Mouse (Mus musculus): ENCODE measurements around the gene Grtp1. TPM values are rescaled to one million over a fixed set of nuclear protein-coding genes. Genes with fewer than 3 reads are reported as not detected.

Gene Grtp1
- polyA plus RNA-seq, 1 experiment from 2014 or later = 6.8 TPM

DNA sequence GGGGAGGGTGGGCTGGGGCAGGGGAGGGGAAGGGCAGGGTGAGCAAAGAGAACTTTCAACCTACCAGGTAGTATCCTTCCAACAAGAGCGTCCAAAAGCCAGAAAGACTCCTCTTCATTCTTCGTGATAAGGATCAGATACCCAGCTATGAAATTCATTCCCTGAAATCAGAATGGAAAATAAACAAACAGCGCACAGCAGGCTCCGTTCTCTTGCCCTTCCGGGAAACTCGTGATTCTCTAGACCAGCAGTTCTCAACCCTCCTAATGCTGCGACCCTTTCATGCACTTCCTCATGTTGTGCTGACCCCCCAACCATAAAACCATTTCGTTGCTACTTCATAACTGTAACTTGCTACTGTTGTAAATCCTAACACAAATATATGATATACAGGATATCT, 13.6 kb downstream of the Grtp1 start:
- H3K27me3 ChIP-seq (ENCODE audit: control insufficient read depth, insufficient read depth, low read depth, low read length) = no peaks in the 10 kb centered on the region
- no peaks in the 10 kb centered on the region for H3K4me1 ChIP-seq (ENCODE audit: control insufficient read depth, low read depth, low read length)
- ATAC-seq (ENCODE audit: low read depth) = no peak
- no peaks in the 10 kb centered on the region for H3K36me3 ChIP-seq (ENCODE audit: control insufficient read depth, insufficient read depth)
- H3K4me3 ChIP-seq (ENCODE audit: low read depth, low read length) = no peak overlapping the region
- no peak overlapping the region for H3K9ac ChIP-seq (ENCODE audit: low read depth, low read length)
- H3K9me3 ChIP-seq (replicated peaks; ENCODE audit: control insufficient read depth, low read length) = no peaks in the 10 kb centered on the region
- H3K4me2 ChIP-seq (ENCODE audit: low read depth, low read length) = no peak overlapping the region
- 64% methylated on average over 8 of the region's 8 CpGs for WGBS (ENCODE audit: insufficient replicate concordance)
- no peak overlapping the region for H3K27ac ChIP-seq (ENCODE audit: low read length)

DNA sequence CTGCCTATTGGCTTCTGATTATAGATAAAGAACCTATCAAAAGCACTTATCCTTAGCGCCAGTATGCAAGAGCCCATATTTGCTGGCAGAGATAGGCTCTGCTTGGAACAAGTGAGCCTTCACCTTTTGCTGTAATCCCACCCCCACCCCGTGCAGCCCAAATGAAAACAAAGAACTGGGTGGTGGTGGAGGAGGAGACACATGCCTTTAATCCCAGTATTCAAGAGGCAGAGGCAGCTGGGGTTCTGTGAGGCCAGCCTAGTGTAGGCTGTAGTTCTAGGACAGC, 18.8 kb downstream of the Grtp1 start:
- WGBS (ENCODE audit: insufficient replicate concordance) = 24% methylated on average over 2 of the region's 2 CpGs
- Histone ChIP-seq H3K4me3 (ENCODE audit: low read depth, low read length) (no peak overlapping the region), H3K9me3 (replicated peaks; ENCODE audit: control insufficient read depth, low read length) (no peaks in the 10 kb centered on the region), H3K9ac (ENCODE audit: low read depth, low read length) (no peak overlapping the region), H3K36me3 (ENCODE audit: control insufficient read depth, insufficient read depth) (peaks cover 3% of the 10 kb centered on the region; the same call in 1 of the 2 replicates), H3K4me1 (ENCODE audit: control insufficient read depth, low read depth, low read length) (peaks cover 4% of the 10 kb centered on the region; the same call in 1 of the 2 replicates), H3K4me2 (ENCODE audit: low read depth, low read length) (no peak overlapping the region), H3K27ac (ENCODE audit: low read length) (no peak overlapping the region), H3K27me3 (ENCODE audit: control insufficient read depth, insufficient read depth, low read depth, low read length) (no peaks in the 10 kb centered on the region)
- 0 out of 2 replicates have a peak, but pooled peaks have one; percentile 40 for ATAC-seq (ENCODE audit: low read depth)

DNA sequence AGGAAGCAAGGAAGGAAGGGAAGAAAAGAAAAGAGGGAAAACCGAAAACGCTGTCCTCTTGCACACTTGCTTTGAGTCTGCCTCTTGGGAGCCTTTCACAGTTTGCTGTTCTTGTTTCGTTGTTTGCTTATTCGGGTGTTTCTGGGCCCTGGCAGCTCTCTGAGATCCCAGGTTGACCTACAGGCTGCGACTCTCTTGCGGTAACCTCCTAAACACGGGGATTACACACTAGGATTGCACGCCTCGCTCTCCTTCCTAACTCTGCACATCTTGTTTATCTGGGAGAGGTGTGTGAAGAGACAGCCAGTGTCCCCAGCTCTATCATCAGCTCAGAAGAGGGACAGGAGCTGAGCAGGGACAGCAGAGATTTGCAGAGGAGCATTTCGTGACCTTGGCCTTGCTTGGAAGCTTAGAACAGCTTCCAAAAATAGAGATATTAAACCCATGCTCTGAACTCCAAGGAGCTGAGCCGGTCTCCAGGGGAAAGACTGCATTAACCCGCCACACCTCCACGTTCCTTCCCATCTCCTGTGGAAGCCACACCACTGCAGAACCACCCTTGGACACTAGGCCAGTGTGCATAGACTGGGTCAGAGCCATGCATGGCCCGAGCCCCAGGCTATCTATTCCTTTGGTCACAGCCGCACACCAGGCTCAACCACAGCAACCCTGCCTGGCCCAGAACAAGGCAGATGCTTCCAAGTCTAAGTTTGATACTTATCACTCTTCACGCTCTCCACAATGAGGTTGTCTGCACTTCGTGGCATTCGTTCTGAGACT, 19.3 kb downstream of the Grtp1 start:
- Histone ChIP-seq H3K36me3 (ENCODE audit: control insufficient read depth, insufficient read depth) (peaks cover 9% of the 10 kb centered on the region; the same call in 1 of the 2 replicates), H3K9me3 (replicated peaks; ENCODE audit: control insufficient read depth, low read length) (no peaks in the 10 kb centered on the region), H3K4me2 (ENCODE audit: low read depth, low read length) (no peak overlapping the region), H3K27ac (ENCODE audit: low read length) (no peak overlapping the region), H3K27me3 (ENCODE audit: control insufficient read depth, insufficient read depth, low read depth, low read length) (no peaks in the 10 kb centered on the region), H3K9ac (ENCODE audit: low read depth, low read length) (no peak overlapping the region), H3K4me1 (ENCODE audit: control insufficient read depth, low read depth, low read length) (peaks cover 4% of the 10 kb centered on the region; the same call in 1 of the 2 replicates), H3K4me3 (ENCODE audit: low read depth, low read length) (no peak overlapping the region)
- no peak; the same call in 1 of the 2 replicates for ATAC-seq (ENCODE audit: low read depth)
- 57% methylated on average over 18 of the region's 18 CpGs for WGBS (ENCODE audit: insufficient replicate concordance)

DNA sequence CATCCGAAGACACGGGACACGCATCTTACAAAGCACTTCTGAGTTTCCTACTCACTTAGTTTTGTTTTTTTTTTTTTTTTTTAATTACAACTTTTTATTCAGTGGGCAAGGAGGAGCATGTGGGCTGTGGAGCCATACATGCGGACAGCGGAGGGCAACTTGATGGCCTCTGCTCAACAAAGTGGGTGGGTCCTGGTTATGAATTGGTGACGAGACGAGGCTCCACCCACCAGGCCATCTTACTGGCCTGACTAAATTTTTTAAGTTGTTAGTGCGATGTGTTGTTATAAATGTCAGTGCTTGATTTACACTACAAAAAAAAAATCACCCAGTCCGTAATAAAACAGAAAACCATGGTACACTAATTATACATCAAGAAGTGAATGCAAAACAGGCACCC, 20.0 kb downstream of the Grtp1 start:
- 61% methylated on average over 9 of the region's 9 CpGs for WGBS (ENCODE audit: insufficient replicate concordance)
- Histone ChIP-seq H3K4me3 (ENCODE audit: low read depth, low read length) (no peak overlapping the region), H3K27me3 (ENCODE audit: control insufficient read depth, insufficient read depth, low read depth, low read length) (no peaks in the 10 kb centered on the region), H3K9ac (ENCODE audit: low read depth, low read length) (no peak overlapping the region), H3K9me3 (replicated peaks; ENCODE audit: control insufficient read depth, low read length) (no peaks in the 10 kb centered on the region), H3K4me2 (ENCODE audit: low read depth, low read length) (no peak overlapping the region), H3K27ac (ENCODE audit: low read length) (no peak overlapping the region), H3K4me1 (ENCODE audit: control insufficient read depth, low read depth, low read length) (peaks cover 4% of the 10 kb centered on the region; the same call in 1 of the 2 replicates), H3K36me3 (ENCODE audit: control insufficient read depth, insufficient read depth) (peaks cover 16% of the 10 kb centered on the region)
- no peak for ATAC-seq (ENCODE audit: low read depth)

DNA sequence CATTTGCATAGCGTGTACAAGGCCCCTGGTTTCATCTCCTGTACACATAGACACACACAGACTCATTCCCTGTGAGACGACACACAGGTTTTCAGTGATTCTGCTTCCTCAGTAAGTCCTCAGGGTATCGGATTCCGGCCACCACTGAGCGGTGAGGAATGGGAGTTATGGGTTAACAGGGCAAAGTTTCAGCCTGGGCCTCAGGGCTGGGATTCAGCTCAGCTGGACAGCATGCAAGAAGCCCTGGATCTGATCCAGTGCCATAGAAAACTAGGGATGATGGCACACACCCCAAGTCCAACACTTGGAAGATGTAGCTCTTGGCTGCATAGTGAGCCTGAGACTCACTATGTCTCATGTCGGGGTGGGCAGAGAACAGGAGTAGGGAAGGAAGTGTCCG, 20.5 kb downstream of the Grtp1 start:
- H3K4me3 ChIP-seq (ENCODE audit: low read depth, low read length) = no peak overlapping the region
- H3K4me1 ChIP-seq (ENCODE audit: control insufficient read depth, low read depth, low read length) = peaks cover 4% of the 10 kb centered on the region; the same call in 1 of the 2 replicates
- 68% methylated on average over 7 of the region's 7 CpGs for WGBS (ENCODE audit: insufficient replicate concordance)
- H3K27ac ChIP-seq (ENCODE audit: low read length) = no peak overlapping the region
- no peak for ATAC-seq (ENCODE audit: low read depth)
- peaks cover 20% of the 10 kb centered on the region for H3K36me3 ChIP-seq (ENCODE audit: control insufficient read depth, insufficient read depth)
- H3K4me2 ChIP-seq (ENCODE audit: low read depth, low read length) = no peak overlapping the region
- no peaks in the 10 kb centered on the region for H3K9me3 ChIP-seq (replicated peaks; ENCODE audit: control insufficient read depth, low read length)
- no peak overlapping the region for H3K9ac ChIP-seq (ENCODE audit: low read depth, low read length)
- H3K27me3 ChIP-seq (ENCODE audit: control insufficient read depth, insufficient read depth, low read depth, low read length) = no peaks in the 10 kb centered on the region

DNA sequence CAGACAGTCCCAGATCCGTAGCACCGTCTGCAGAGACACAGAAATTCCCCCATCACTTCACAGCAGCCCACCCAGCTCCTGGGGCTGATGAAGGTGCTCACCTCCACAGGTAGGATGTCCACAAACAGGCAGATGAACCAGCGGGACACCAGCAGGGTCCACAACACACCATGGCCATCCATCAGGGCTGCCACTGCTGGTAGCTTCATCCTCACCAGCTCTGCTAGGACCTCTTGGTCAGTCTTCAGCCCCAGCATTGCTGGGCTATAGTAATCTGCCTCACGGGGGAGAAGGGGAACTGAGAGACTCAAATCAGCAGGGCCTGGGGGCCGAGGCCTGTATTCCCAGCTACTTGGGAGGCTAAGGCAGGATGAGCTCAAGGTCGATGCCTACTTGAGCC, 20.9 kb downstream of the Grtp1 start:
- Histone ChIP-seq H3K27ac (ENCODE audit: low read length) (no peak overlapping the region), H3K36me3 (ENCODE audit: control insufficient read depth, insufficient read depth) (peaks cover 23% of the 10 kb centered on the region), H3K27me3 (ENCODE audit: control insufficient read depth, insufficient read depth, low read depth, low read length) (no peaks in the 10 kb centered on the region), H3K9me3 (replicated peaks; ENCODE audit: control insufficient read depth, low read length) (no peaks in the 10 kb centered on the region), H3K9ac (ENCODE audit: low read depth, low read length) (no peak overlapping the region), H3K4me1 (ENCODE audit: control insufficient read depth, low read depth, low read length) (peaks cover 4% of the 10 kb centered on the region; the same call in 1 of the 2 replicates), H3K4me3 (ENCODE audit: low read depth, low read length) (no peak overlapping the region), H3K4me2 (ENCODE audit: low read depth, low read length) (no peak overlapping the region)
- 65% methylated on average over 6 of the region's 6 CpGs for whole genome bisulfite sequencing (ENCODE audit: insufficient replicate concordance)
- ATAC-seq (ENCODE audit: low read depth) = no peak

DNA sequence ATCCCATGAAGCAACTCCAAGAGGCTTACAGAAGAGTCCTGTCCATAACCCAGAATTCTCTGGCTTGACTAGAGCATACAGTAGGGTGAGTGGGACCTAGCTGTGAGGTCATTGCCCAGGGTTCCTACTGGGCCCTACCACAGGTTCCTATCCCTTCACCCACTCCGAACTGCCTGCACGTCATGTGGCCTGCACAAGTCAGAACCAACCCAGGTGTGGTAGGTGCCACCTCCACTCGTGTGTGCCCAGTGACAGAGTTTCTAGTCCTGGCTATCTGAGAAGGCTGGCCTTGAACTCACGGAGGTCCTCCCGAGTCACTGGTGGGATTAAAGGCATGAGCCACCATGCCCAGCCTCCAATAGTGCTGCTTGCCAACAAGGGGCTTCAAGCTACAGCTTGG, 22.3 kb downstream of the Grtp1 start:
- Histone ChIP-seq H3K4me3 (ENCODE audit: low read depth, low read length) (no peak overlapping the region), H3K27ac (ENCODE audit: low read length) (no peak overlapping the region), H3K27me3 (ENCODE audit: control insufficient read depth, insufficient read depth, low read depth, low read length) (no peaks in the 10 kb centered on the region), H3K4me2 (ENCODE audit: low read depth, low read length) (no peak overlapping the region), H3K9ac (ENCODE audit: low read depth, low read length) (no peak overlapping the region), H3K36me3 (ENCODE audit: control insufficient read depth, insufficient read depth) (peaks cover 34% of the 10 kb centered on the region), H3K9me3 (replicated peaks; ENCODE audit: control insufficient read depth, low read length) (no peaks in the 10 kb centered on the region), H3K4me1 (ENCODE audit: control insufficient read depth, low read depth, low read length) (peaks cover 4% of the 10 kb centered on the region; the same call in 1 of the 2 replicates)
- no peak for ATAC-seq (ENCODE audit: low read depth)
- 84% methylated on average over 5 of the region's 5 CpGs for WGBS (ENCODE audit: insufficient replicate concordance)

DNA sequence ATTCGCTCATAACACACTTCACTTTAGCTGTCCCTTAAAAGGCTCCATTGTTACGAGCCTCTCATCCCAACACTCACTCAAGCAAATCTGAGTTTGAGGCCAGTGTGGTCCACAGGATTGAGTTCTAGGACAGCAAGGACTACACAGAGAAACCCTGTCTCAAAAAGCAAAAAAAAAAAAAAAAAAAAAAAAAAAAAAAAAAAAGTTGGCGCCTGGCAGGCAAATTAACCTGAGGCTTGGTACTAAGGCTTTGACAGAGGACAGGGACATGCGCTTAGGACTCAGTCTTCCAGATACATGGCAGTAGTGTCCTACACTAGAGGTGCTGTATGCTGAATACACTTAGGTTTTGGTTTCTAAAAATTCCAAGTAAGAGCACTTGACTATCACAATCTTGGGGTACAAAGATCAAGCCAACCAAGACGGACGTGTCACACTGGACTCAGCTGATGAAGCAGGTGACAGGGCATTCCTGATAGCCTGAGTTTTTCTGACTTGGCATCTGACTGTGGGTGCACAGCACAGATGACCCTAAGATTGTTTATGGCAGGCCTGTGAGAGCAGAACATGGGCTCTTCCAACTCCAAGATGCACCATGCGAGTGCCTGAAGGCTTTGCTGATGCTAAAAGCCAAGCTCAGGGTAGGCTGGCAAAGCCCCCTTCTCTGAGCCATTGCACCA, 23.1 kb downstream of the Grtp1 start:
- no peak for ATAC-seq (ENCODE audit: low read depth)
- Histone ChIP-seq H3K4me2 (ENCODE audit: low read depth, low read length) (no peak overlapping the region), H3K9ac (ENCODE audit: low read depth, low read length) (no peak overlapping the region), H3K27me3 (ENCODE audit: control insufficient read depth, insufficient read depth, low read depth, low read length) (no peaks in the 10 kb centered on the region), H3K4me1 (ENCODE audit: control insufficient read depth, low read depth, low read length) (peaks cover 4% of the 10 kb centered on the region; the same call in 1 of the 2 replicates), H3K36me3 (ENCODE audit: control insufficient read depth, insufficient read depth) (peaks cover 42% of the 10 kb centered on the region), H3K9me3 (replicated peaks; ENCODE audit: control insufficient read depth, low read length) (no peaks in the 10 kb centered on the region), H3K27ac (ENCODE audit: low read length) (no peak overlapping the region), H3K4me3 (ENCODE audit: low read depth, low read length) (no peak overlapping the region)
- WGBS (ENCODE audit: insufficient replicate concordance) = 77% methylated on average over 7 of the region's 7 CpGs

DNA sequence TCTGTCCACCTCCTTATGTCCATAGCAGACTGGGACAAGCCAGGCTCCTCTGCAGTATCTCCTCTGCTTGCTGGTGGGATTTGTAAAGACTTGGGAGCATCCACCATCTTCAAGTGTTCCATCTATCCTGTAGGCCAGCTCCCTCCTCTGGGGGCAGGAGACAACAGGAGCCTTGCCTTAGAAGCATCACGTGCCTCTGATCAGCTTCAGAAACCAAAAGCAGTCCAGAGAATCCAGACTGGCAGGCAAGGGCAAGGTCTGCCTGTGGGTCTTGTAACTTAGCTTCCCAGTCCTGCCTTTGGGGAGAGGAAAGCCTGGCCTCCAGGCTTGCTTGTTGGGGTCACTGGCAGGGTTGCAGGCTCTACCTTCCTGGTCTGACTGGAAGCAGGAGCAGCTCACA, 24.8 kb downstream of the Grtp1 start:
- Histone ChIP-seq H3K36me3 (ENCODE audit: control insufficient read depth, insufficient read depth) (peaks cover 54% of the 10 kb centered on the region), H3K4me3 (ENCODE audit: low read depth, low read length) (no peak overlapping the region), H3K4me2 (ENCODE audit: low read depth, low read length) (no peak overlapping the region), H3K9me3 (replicated peaks; ENCODE audit: control insufficient read depth, low read length) (no peaks in the 10 kb centered on the region), H3K9ac (ENCODE audit: low read depth, low read length) (no peak overlapping the region), H3K27me3 (ENCODE audit: control insufficient read depth, insufficient read depth, low read depth, low read length) (no peaks in the 10 kb centered on the region), H3K4me1 (ENCODE audit: control insufficient read depth, low read depth, low read length) (no peaks in the 10 kb centered on the region), H3K27ac (ENCODE audit: low read length) (no peak overlapping the region)
- 65% methylated on average over 1 of the region's 1 CpGs for WGBS (ENCODE audit: insufficient replicate concordance)
- no peak for ATAC-seq (ENCODE audit: low read depth)

All from liver, embryonic 16.5 days (tissue).